ENCODE assay signal across 15 mouse cellular contexts in genomic region chr6:34041589-34042280, GRCm38 (mm10). TPM values are rescaled to one million over a fixed set of nuclear protein-coding genes. Genes with fewer than 3 reads are reported as not detected.
DNase-seq lines count a peak whose midpoint lies in the region; ATAC-seq and TF ChIP-seq lines count a peak whose summit lies in the region.
"Had no signal": no experiment of that assay in that cellular context is flagged by ENCODE, and none has a peak within 500 bp of the region (broad histone marks: within the 10 kb centered on the region; RNA-seq: fewer than 3 reads in every experiment).

No protein-coding gene starts in this region.

- no peak overlapping the region for H3K27ac ChIP-seq in forebrain, embryonic 11.5 days (ENCODE audit: low read depth, low read length)
- H3K27ac ChIP-seq in forebrain, embryonic 12.5 days, result no peak overlapping the region
- H3K27ac ChIP-seq in forebrain, postnatal 0 days (ENCODE audit: low read depth, low read length), result no peak overlapping the region
- H3K27ac ChIP-seq in heart, adult 2 months, result no peak overlapping the region
- H3K27ac ChIP-seq: hindbrain, embryonic 14.5 days; limb, embryonic 15.5 days; midbrain, embryonic 13.5 days had no signal

- no peaks in the 10 kb centered on the region for H3K9me3 ChIP-seq in forebrain, embryonic 11.5 days (ENCODE audit: control insufficient read depth, low read length)
- no peaks in the 10 kb centered on the region for H3K9me3 ChIP-seq in forebrain, embryonic 12.5 days
- no peaks in the 10 kb centered on the region for H3K9me3 ChIP-seq in forebrain, postnatal 0 days (ENCODE audit: low read length)
- H3K9me3 ChIP-seq: limb, embryonic 15.5 days; midbrain, embryonic 13.5 days had no signal

- 79% methylated on average over 11 of the region's 11 CpGs for WGBS in forebrain, embryonic 11.5 days
- WGBS in forebrain, embryonic 12.5 days, result 81% methylated on average over 11 of the region's 11 CpGs
- WGBS in forebrain, postnatal 0 days, result 52% methylated on average over 11 of the region's 11 CpGs
- WGBS in heart, adult 2 months, result 86% methylated on average over 11 of the region's 11 CpGs

- DNase-seq in forebrain, embryonic 11.5 days (ENCODE audit: low spot score), result peak; percentile 51
- peak; percentile 28 to 42 for DNase-seq in layer of hippocampus, postnatal 10 days (ENCODE audit: low spot score in 2 of 2)
- DNase-seq in layer of hippocampus, postnatal 25 days (ENCODE audit: extremely low spot score in 1 of 2, low spot score in 1 of 2), result no peak
- peak; percentile 24 for DNase-seq in 416B (ENCODE audit: low read depth)
- DNase-seq in forebrain, postnatal 0 days, result peak; percentile 41
- no peak for DNase-seq in adrenal gland, postnatal 14 days
- DNase-seq in heart, adult 2 months, result no peak

- peaks cover 4% of the 10 kb centered on the region; the same call in 1 of the 2 replicates for H3K4me1 ChIP-seq in forebrain, embryonic 11.5 days (replicated peaks; ENCODE audit: control insufficient read depth, insufficient read depth, low read length)
- peaks cover 15% of the 10 kb centered on the region for H3K4me1 ChIP-seq in forebrain, embryonic 12.5 days
- peaks cover 13% of the 10 kb centered on the region; the same call in 1 of the 2 replicates for H3K4me1 ChIP-seq in forebrain, postnatal 0 days (ENCODE audit: insufficient read depth)
- H3K4me1 ChIP-seq in heart, adult 2 months (ENCODE audit: control insufficient read depth, insufficient read depth, low read length), result no peaks in the 10 kb centered on the region

- no peak for TF ChIP-seq CTCF in forebrain, postnatal 0 days (IDR thresholded peaks at IDR 0.05; ENCODE audit: low read depth)
- TF ChIP-seq CTCF in heart, adult 2 months (IDR thresholded peaks at IDR 0.05), result no peak

- TF ChIP-seq EP300 in heart, adult 2 months (IDR thresholded peaks at IDR 0.05; ENCODE audit: insufficient read depth, low read depth, low read length), result no peak

- TF ChIP-seq POLR2A in heart, adult 2 months (IDR thresholded peaks at IDR 0.05; ENCODE audit: insufficient read depth, low read depth, low read length), result no peak

- ATAC-seq in forebrain, embryonic 11.5 days (replicated peaks; ENCODE audit: low FRiP score), result no peak
- no peak for ATAC-seq in forebrain, embryonic 12.5 days (ENCODE audit: low FRiP score)
- ATAC-seq in forebrain, postnatal 0 days, result peak; percentile 25; the same call in 1 of the 2 replicates
- ATAC-seq: intestine, postnatal 0 days had no signal

- no peaks in the 10 kb centered on the region for H3K36me3 ChIP-seq in forebrain, embryonic 11.5 days (ENCODE audit: control insufficient read depth, insufficient read depth, low read length)
- no peaks in the 10 kb centered on the region for H3K36me3 ChIP-seq in forebrain, embryonic 12.5 days (replicated peaks)
- H3K36me3 ChIP-seq in forebrain, postnatal 0 days (ENCODE audit: insufficient read depth), result no peaks in the 10 kb centered on the region
- no peaks in the 10 kb centered on the region for H3K36me3 ChIP-seq in heart, adult 2 months (ENCODE audit: control insufficient read depth, insufficient read depth, low read length)
- H3K36me3 ChIP-seq: limb, embryonic 15.5 days; midbrain, embryonic 13.5 days had no signal

- no peak overlapping the region for H3K4me3 ChIP-seq in forebrain, embryonic 11.5 days (ENCODE audit: low read depth, low read length)
- no peak overlapping the region for H3K4me3 ChIP-seq in forebrain, embryonic 12.5 days (replicated peaks)
- no peak overlapping the region for H3K4me3 ChIP-seq in forebrain, postnatal 0 days (ENCODE audit: low read depth, low read length)
- H3K4me3 ChIP-seq in heart, adult 2 months, result no peak overlapping the region
- H3K4me3 ChIP-seq: erythroblast, embryonic 14.5 days; limb, embryonic 15.5 days; midbrain, embryonic 13.5 days had no signal

- H3K27me3 ChIP-seq in forebrain, embryonic 11.5 days (ENCODE audit: control insufficient read depth, insufficient read depth, low read length), result no peaks in the 10 kb centered on the region
- peaks cover 20% of the 10 kb centered on the region for H3K27me3 ChIP-seq in forebrain, embryonic 12.5 days
- H3K27me3 ChIP-seq in forebrain, postnatal 0 days (ENCODE audit: insufficient read depth, low read length), result no peaks in the 10 kb centered on the region
- H3K27me3 ChIP-seq in heart, adult 2 months (ENCODE audit: control insufficient read depth, insufficient read depth, low read length), result no peaks in the 10 kb centered on the region
- H3K27me3 ChIP-seq: limb, embryonic 15.5 days; midbrain, embryonic 13.5 days had no signal

- intact Hi-C loops in heart, adult 2 months (cut with DNase I), result no loop called here

- H3K4me2 ChIP-seq in forebrain, embryonic 11.5 days (ENCODE audit: low read depth, low read length, severe bottlenecking), result no peak overlapping the region
- no peak overlapping the region for H3K4me2 ChIP-seq in forebrain, embryonic 12.5 days
- no peak overlapping the region for H3K4me2 ChIP-seq in forebrain, postnatal 0 days (ENCODE audit: low read depth)
- H3K4me2 ChIP-seq: hindbrain, embryonic 14.5 days; limb, embryonic 15.5 days; midbrain, embryonic 13.5 days had no signal

- H3K9ac ChIP-seq in forebrain, embryonic 11.5 days (ENCODE audit: low read length), result no peak overlapping the region
- no peak overlapping the region for H3K9ac ChIP-seq in forebrain, embryonic 12.5 days
- no peak overlapping the region for H3K9ac ChIP-seq in forebrain, postnatal 0 days
- H3K9ac ChIP-seq in heart, adult 2 months (ENCODE audit: low read depth, low read length), result no peak overlapping the region
- H3K9ac ChIP-seq: hindbrain, embryonic 14.5 days; limb, embryonic 15.5 days; liver, postnatal 0 days; midbrain, embryonic 13.5 days had no signal

- no peaks in the 10 kb centered on the region for H3K79me2 ChIP-seq in heart, adult 2 months (replicated peaks; ENCODE audit: control insufficient read depth, insufficient read depth, low read length)

RNA-seq across cellular contexts. Expression of gene Lrguk, which starts 12.5 kb away (rescaled TPM):
- 0.79 and 2.2 TPM in 2 replicates for polyA plus RNA-seq in forebrain, embryonic 11.5 days (2014; fragmentation: Nextera tagmentation; extraction: Ambion mirVana)
- 0.90 and 0.98 TPM in 2 replicates for polyA plus RNA-seq in forebrain, embryonic 12.5 days (2016; fragmentation: Nextera tagmentation; extraction: Ambion mirVana)
- 1 to 10 TPM; 2.2 to 3.2 TPM for total RNA-seq in layer of hippocampus, postnatal 10 days (2021)
- 1 to 10 TPM; 1.8 to 3.1 TPM for total RNA-seq in layer of hippocampus, postnatal 25 days (2021)
- 1.8 and 2.8 TPM in 2 replicates for total RNA-seq in forebrain, postnatal 0 days (2014; rRNA removed)
- polyA plus RNA-seq in forebrain, postnatal 0 days (2015; fragmentation: Nextera tagmentation; extraction: Ambion mirVana), result 0.86 and 1.7 TPM in 2 replicates
- total RNA-seq in adrenal gland, postnatal 14 days (2021), result 0.45 and 0.67 TPM in 2 replicates
- total RNA-seq in heart, adult 2 months (2021), result under 1 TPM; 0.09 to 0.10 TPM
- polyA plus RNA-seq in heart, adult 2 months (2012; rRNA removed), result 0.18 TPM in 1 of 2 replicates, not detected in the other
- polyA plus RNA-seq: erythroblast, embryonic 14.5 days; small intestine, adult 2 months had no signal

Comparison
In these comparisons a context has a peak if more than half of its experiments do, and no peak if none do; other contexts are left out.
1. DNase-seq: peak in forebrain, embryonic 11.5 days (single experiment), layer of hippocampus, postnatal 10 days (2 of 2), 416B (single experiment) and forebrain, postnatal 0 days (single experiment); none in layer of hippocampus, postnatal 25 days (0 of 2), adrenal gland, postnatal 14 days (single experiment) and heart, adult 2 months (0 of 2).